Mouse (Mus musculus) midbrain, embryonic 14.5 days (tissue): ENCODE measurements around the gene Ppp1r12a. TPM values are rescaled to one million over a fixed set of nuclear protein-coding genes. Genes with fewer than 3 reads are reported as not detected.
"Not testable (repeated sequence)": the region's sequence is repeated elsewhere in the genome, so short reads cannot be mapped to it uniquely, and the experiment has no call there.

Source experiments
- ATAC-seq: fragments of 200-750 bp; cut with Nextera tagmentation; 2 replicates; pipeline ENCODE4 v1.8.0; 2017; ENCODE audit warnings: moderate number of reproducible peaks, moderate library complexity; ENCODE audit not compliant: low FRiP score, low TSS enrichment
- DNase-seq: peaks from one replicate; pipeline ENCODE4 v3.0.0-alpha.2; 2015
- H3K27ac ChIP-seq: fragments of 300-500 bp; sonication (generic); replicated peaks from 2 replicates; pipeline ENCODE4 v1.5.1; 2014; ENCODE audit warnings: mild to moderate bottlenecking, low read depth, low read length, moderate library complexity
- H3K27me3 ChIP-seq: fragments of 300-500 bp; sonication (generic); 2 replicates; pipeline ENCODE4 v1.6.1; 2014; ENCODE audit warnings: low read length, control low read depth, mixed read lengths; ENCODE audit not compliant: control insufficient read depth, insufficient read depth
- H3K36me3 ChIP-seq: fragments of 300-500 bp; sonication (generic); 2 replicates; pipeline ENCODE4 v1.6.1; 2014; ENCODE audit warnings: low read length, control low read depth; ENCODE audit not compliant: control insufficient read depth, insufficient read depth
- H3K4me1 ChIP-seq: fragments of 300-500 bp; sonication (generic); 2 replicates; pipeline ENCODE4 v1.6.1; 2014; ENCODE audit warnings: mild to moderate bottlenecking, antibody characterized with exemption, low read length, control low read depth; ENCODE audit not compliant: control insufficient read depth, insufficient read depth
- H3K4me2 ChIP-seq: fragments of 300-500 bp; sonication (generic); 2 replicates; pipeline ENCODE4 v1.6.1; 2014; ENCODE audit warnings: mild to moderate bottlenecking, low read length, moderate library complexity
- H3K4me3 ChIP-seq: fragments of 300-500 bp; sonication (generic); replicated peaks from 2 replicates; pipeline ENCODE4 v1.5.1; 2014; ENCODE audit warnings: low read depth, low read length
- H3K9ac ChIP-seq: fragments of 300-500 bp; sonication (generic); replicated peaks from 2 replicates; pipeline ENCODE4 v1.6.1; 2014; ENCODE audit warnings: mild to moderate bottlenecking, low read length, moderate library complexity
- H3K9me3 ChIP-seq: fragments of 300-500 bp; sonication (generic); 2 replicates; pipeline ENCODE4 v1.6.1; 2016; ENCODE audit warnings: low read length, control low read depth, mixed read lengths; ENCODE audit not compliant: control insufficient read depth
- WGBS: fragments of 180-500 bp; shearing (Covaris S2); extraction: QIAGEN DNeasy Blood & Tissue Kit; methylation state at CpG from one replicate; pipeline ENCODE4 v1.1.7; 2014; 5-methylcytosine and 5-hydroxymethylcytosine counted together
- polyA plus RNA-seq: library from polyadenylated mRNA; unstranded; fragments of >200 nt; fragmentation: Nextera tagmentation; extraction: Ambion mirVana; gene quantifications from 2 replicates; pipeline ENCODE4 v1.2.1, GENCODE M21; 2014

Gene Ppp1r12a
- polyA plus RNA-seq, 1 experiment from 2014 or later, result 76.2 TPM

GRCm38 (mm10) chr10:108255812-108256376 is 93.9 kb downstream of the Ppp1r12a start:
- no peak overlapping the region for H3K9ac ChIP-seq
- H3K4me2 ChIP-seq, result no peak overlapping the region
- peaks cover 48% of the 10 kb centered on the region for H3K36me3 ChIP-seq
- H3K27ac ChIP-seq, result no peak overlapping the region
- ATAC-seq (no peak), DNase-seq (no peak)
- H3K4me3 ChIP-seq, result no peak overlapping the region
- no peaks in the 10 kb centered on the region for H3K4me1 ChIP-seq
- no peaks in the 10 kb centered on the region for H3K27me3 ChIP-seq
- no peaks in the 10 kb centered on the region for H3K9me3 ChIP-seq
- WGBS, result 86% methylated on average over 7 of the region's 7 CpGs

GRCm38 (mm10) chr10:108260931-108261330 is 98.9 kb downstream of the Ppp1r12a start:
- DNase-seq (no peak), ATAC-seq (no peak)
- H3K4me3 ChIP-seq, result no peak overlapping the region
- no peak overlapping the region for H3K9ac ChIP-seq
- no peaks in the 10 kb centered on the region for H3K27me3 ChIP-seq
- no peak overlapping the region for H3K27ac ChIP-seq
- no peaks in the 10 kb centered on the region for H3K4me1 ChIP-seq
- WGBS, result 94% methylated on average over 10 of the region's 10 CpGs
- H3K4me2 ChIP-seq, result no peak overlapping the region
- no peaks in the 10 kb centered on the region for H3K9me3 ChIP-seq
- H3K36me3 ChIP-seq, result peaks cover 57% of the 10 kb centered on the region

GRCm38 (mm10) chr10:108264641-108265040 is 102.6 kb downstream of the Ppp1r12a start:
- no peaks in the 10 kb centered on the region for H3K9me3 ChIP-seq
- ATAC-seq (no peak), DNase-seq (no peak)
- H3K27ac ChIP-seq, result no peak overlapping the region
- H3K4me3 ChIP-seq, result no peak overlapping the region
- peaks cover 58% of the 10 kb centered on the region for H3K36me3 ChIP-seq
- 95% methylated on average over 27 of the region's 27 CpGs for WGBS
- H3K9ac ChIP-seq, result no peak overlapping the region
- H3K4me1 ChIP-seq, result no peaks in the 10 kb centered on the region
- H3K27me3 ChIP-seq, result no peaks in the 10 kb centered on the region
- H3K4me2 ChIP-seq, result no peak overlapping the region

GRCm38 (mm10) chr10:108271201-108271600 is 109.2 kb downstream of the Ppp1r12a start:
- WGBS, result 62% methylated on average over 7 of the region's 7 CpGs
- Histone ChIP-seq H3K36me3 (peaks cover 56% of the 10 kb centered on the region), H3K27ac (no peak overlapping the region; the same call in 1 of the 2 replicates), H3K4me2 (no peak overlapping the region), H3K9ac (no peak overlapping the region), H3K4me1 (no peaks in the 10 kb centered on the region), H3K9me3 (no peaks in the 10 kb centered on the region), H3K27me3 (no peaks in the 10 kb centered on the region), H3K4me3 (no peak overlapping the region)
- DNase-seq (no peak), ATAC-seq (no peak)

GRCm38 (mm10) chr10:108276678-108277077 is 114.7 kb downstream of the Ppp1r12a start:
- ATAC-seq (no peak), DNase-seq (no peak)
- no peak overlapping the region for H3K4me3 ChIP-seq
- no peak overlapping the region for H3K27ac ChIP-seq
- no peak overlapping the region for H3K4me2 ChIP-seq
- H3K27me3 ChIP-seq, result no peaks in the 10 kb centered on the region
- H3K9me3 ChIP-seq, result no peaks in the 10 kb centered on the region
- H3K36me3 ChIP-seq, result peaks cover 54% of the 10 kb centered on the region
- no peak overlapping the region for H3K9ac ChIP-seq
- H3K4me1 ChIP-seq, result no peaks in the 10 kb centered on the region
- WGBS, result 34% methylated on average over 6 of the region's 6 CpGs

- no peaks in the 10 kb centered on the region for H3K27me3 ChIP-seq
- no peak overlapping the region for H3K4me2 ChIP-seq
These were observed 115.2 kb downstream of the Ppp1r12a start for GRCm38 (mm10) chr10:108277198-108277597.

GRCm38 (mm10) chr10:108281099-108281498 is 119.1 kb downstream of the Ppp1r12a start:
- not testable (repeated sequence) for H3K27ac ChIP-seq, H3K9ac ChIP-seq, ATAC-seq, DNase-seq, H3K4me2 ChIP-seq, H3K9me3 ChIP-seq, H3K4me1 ChIP-seq, H3K4me3 ChIP-seq, H3K27me3 ChIP-seq
- WGBS, result 92% methylated on average over 2 of the region's 5 CpGs
- H3K36me3 ChIP-seq, result peaks cover 36% of the 10 kb centered on the region

More at GRCm38 (mm10) chr10:108277198-108277597, 115.2 kb downstream of the Ppp1r12a start:
- Histone ChIP-seq H3K9me3 (no peaks in the 10 kb centered on the region), H3K4me1 (no peaks in the 10 kb centered on the region), H3K9ac (no peak overlapping the region), H3K4me3 (no peak overlapping the region), H3K27ac (no peak overlapping the region), H3K36me3 (peaks cover 56% of the 10 kb centered on the region)
- DNase-seq, result no peak
- ATAC-seq, result no peak
- 72% methylated on average over 7 of the region's 7 CpGs for WGBS

GRCm38 (mm10) chr10:108282351-108282750 is 120.4 kb downstream of the Ppp1r12a start:
- 96% methylated on average over 6 of the region's 6 CpGs for WGBS
- H3K27me3 ChIP-seq, result no peaks in the 10 kb centered on the region
- no peak overlapping the region for H3K9ac ChIP-seq
- no peak overlapping the region for H3K4me3 ChIP-seq
- DNase-seq, result no peak
- H3K4me2 ChIP-seq, result no peak overlapping the region
- no peaks in the 10 kb centered on the region for H3K9me3 ChIP-seq
- H3K36me3 ChIP-seq, result peaks cover 28% of the 10 kb centered on the region
- 0 out of 2 replicates have a peak, but pooled peaks cover 4% of the 10 kb centered on the region for H3K4me1 ChIP-seq
- H3K27ac ChIP-seq, result no peak overlapping the region
- no peak for ATAC-seq

GRCm38 (mm10) chr10:108283418-108283817 is 121.4 kb downstream of the Ppp1r12a start:
- ATAC-seq, result no peak
- Histone ChIP-seq H3K4me3 (no peak overlapping the region), H3K9ac (no peak overlapping the region), H3K9me3 (no peaks in the 10 kb centered on the region), H3K4me1 (0 out of 2 replicates have a peak, but pooled peaks cover 4% of the 10 kb centered on the region), H3K36me3 (peaks cover 18% of the 10 kb centered on the region), H3K27ac (no peak overlapping the region), H3K27me3 (no peaks in the 10 kb centered on the region), H3K4me2 (no peak overlapping the region)
- WGBS, result 93% methylated on average over 2 of the region's 2 CpGs
- DNase-seq, result no peak
